Mouse (Mus musculus): ENCODE data around the gene Sf3a3. TPM values are rescaled to one million over a fixed set of nuclear protein-coding genes. Genes with fewer than 3 reads are reported as not detected.
A peak's percentile ranks its signal among the peaks of the same experiment; 100 is the strongest.

The Sf3a3 gene
- polyA plus RNA-seq, 1 experiment from 2014 or later, result 133 TPM

DNA sequence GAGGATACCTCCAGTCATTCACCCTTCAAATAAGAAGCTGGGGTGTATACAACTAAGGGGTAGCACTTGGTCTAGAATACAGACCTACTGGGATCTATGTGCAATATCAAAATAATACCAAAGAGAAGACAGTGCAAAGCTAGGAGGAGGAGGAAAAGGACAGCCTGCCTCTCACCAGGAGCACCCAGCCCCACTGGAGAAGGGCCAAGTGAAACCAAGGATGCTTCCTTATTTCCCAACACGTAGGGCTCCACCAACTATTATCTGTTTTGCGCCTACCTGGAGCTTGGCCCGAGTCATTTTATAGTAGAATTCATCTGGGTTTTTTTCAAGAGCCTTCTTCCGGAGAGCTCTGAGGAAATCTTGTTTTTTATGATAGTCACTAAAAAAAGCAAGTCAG is 31.1 kb upstream of the Sf3a3 start:
- H3K36me3 ChIP-seq, result peaks cover 55% of the 10 kb centered on the region
- 87% methylated on average over 4 of the region's 4 CpGs for WGBS
- no peak overlapping the region for H3K4me2 ChIP-seq
- no peaks in the 10 kb centered on the region for H3K27me3 ChIP-seq (replicated peaks)
- H3K4me3 ChIP-seq (replicated peaks), result no peak overlapping the region
- H3K4me1 ChIP-seq, result no peaks in the 10 kb centered on the region
- no peak for ATAC-seq (ENCODE audit: insufficient read depth, low FRiP score, low read depth)
- H3K27ac ChIP-seq, result no peak overlapping the region
- no peaks in the 10 kb centered on the region for H3K9me3 ChIP-seq
- H3K9ac ChIP-seq, result no peak overlapping the region

DNA sequence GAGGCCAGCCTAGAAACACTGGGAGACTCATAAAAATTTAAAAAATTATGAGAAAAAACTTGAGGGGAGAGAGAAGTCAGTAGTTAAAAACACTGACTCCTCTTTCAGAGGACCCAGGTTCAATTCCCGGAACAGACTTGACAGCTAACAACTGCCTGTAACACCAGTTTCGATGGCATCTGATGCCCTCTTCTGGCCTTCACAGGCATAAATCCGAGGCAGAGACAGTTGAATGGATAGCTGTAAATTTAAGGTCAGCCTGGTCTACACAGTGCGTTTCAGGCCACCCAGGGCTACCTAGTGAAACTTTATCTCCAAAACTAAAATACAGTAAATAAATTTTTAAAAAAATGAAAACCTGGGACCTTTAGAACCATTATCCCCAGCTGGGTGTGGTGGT is 29.6 kb upstream of the Sf3a3 start:
- Histone ChIP-seq H3K27me3 (replicated peaks) (no peaks in the 10 kb centered on the region), H3K9me3 (no peaks in the 10 kb centered on the region), H3K4me2 (no peak overlapping the region), H3K4me1 (no peaks in the 10 kb centered on the region), H3K4me3 (replicated peaks) (no peak overlapping the region), H3K36me3 (peaks cover 44% of the 10 kb centered on the region), H3K27ac (no peak overlapping the region), H3K9ac (no peak overlapping the region)
- no peak for ATAC-seq (ENCODE audit: insufficient read depth, low FRiP score, low read depth)
- 80% methylated on average over 4 of the region's 4 CpGs for WGBS

DNA sequence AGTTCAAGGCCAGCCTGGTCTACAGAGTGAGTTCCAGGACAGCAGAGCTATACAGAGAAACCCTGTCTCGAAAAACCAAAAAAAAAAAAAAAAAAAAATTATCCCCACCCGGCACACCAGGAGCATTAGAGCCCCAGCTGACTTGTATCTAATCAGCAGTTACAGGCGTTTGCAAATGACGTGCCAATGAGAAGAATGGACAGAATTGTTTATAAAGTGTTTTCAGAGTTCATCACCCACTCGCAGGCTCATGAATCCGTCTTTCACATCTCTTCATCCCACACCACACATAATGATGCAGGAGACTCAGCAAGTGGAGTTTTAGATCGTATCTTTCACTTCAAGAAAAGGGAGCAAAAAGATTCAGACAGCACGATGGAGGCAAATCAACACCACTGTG is 29.1 kb upstream of the Sf3a3 start:
- 77% methylated on average over 8 of the region's 8 CpGs for WGBS
- ATAC-seq (ENCODE audit: insufficient read depth, low FRiP score, low read depth), result no peak
- Histone ChIP-seq H3K4me1 (no peaks in the 10 kb centered on the region), H3K9ac (no peak overlapping the region), H3K27me3 (replicated peaks) (no peaks in the 10 kb centered on the region), H3K27ac (no peak overlapping the region), H3K4me3 (replicated peaks) (no peak overlapping the region), H3K36me3 (peaks cover 40% of the 10 kb centered on the region; the same call in 1 of the 2 replicates), H3K9me3 (no peaks in the 10 kb centered on the region), H3K4me2 (no peak overlapping the region)

DNA sequence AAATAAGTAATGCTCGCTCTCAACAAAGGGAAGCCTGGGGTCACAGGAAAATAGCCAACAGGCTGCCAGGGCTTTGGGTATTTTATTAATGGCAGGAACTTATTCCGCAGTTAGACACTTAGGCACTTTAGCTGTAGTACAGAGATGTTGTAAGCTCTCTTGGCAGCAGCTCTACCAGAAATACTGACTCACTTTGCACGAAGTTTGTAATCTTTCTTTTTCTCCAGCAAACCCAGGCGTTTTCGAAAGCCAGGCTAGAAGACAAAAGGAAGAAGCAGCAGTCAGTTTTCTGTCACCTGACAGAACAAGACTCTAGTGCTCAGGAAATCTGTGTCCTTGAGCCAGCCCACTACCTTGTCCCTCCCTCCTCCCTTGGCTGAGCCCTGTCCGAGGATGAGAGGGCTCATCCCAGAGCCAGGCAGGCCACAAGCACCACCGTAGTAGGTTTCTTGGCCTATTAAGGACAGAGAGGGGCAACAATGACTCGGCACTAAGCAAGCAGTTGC is 28.6 kb upstream of the Sf3a3 start:
- Histone ChIP-seq H3K9me3 (no peaks in the 10 kb centered on the region), H3K27me3 (replicated peaks) (no peaks in the 10 kb centered on the region), H3K27ac (no peak overlapping the region), H3K9ac (no peak overlapping the region), H3K4me3 (replicated peaks) (no peak overlapping the region), H3K4me2 (no peak overlapping the region), H3K4me1 (no peaks in the 10 kb centered on the region), H3K36me3 (peaks cover 36% of the 10 kb centered on the region; the same call in 1 of the 2 replicates)
- WGBS, result 79% methylated on average over 8 of the region's 8 CpGs
- no peak for ATAC-seq (ENCODE audit: insufficient read depth, low FRiP score, low read depth)

DNA sequence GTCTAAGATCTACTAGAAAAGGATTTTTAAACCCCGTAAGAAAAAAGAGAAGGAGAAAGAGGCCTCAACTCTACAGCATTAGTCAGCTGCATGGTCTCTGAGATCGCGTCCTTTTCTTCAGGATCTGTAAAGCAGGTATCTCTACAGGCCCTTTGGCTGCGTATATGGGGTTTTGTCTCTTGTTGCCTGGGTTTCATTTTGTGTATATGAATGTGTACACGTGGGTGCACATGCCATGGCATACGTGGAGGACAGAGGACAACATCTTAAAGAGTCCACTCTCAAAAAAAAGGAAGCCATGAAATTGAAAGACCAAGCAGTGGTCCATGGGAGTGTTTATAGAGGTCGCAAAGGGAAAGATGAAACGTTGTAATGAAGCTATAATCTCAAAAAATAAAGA is 23.1 kb upstream of the Sf3a3 start:
- 87% methylated on average over 8 of the region's 8 CpGs for whole genome bisulfite sequencing

DNA sequence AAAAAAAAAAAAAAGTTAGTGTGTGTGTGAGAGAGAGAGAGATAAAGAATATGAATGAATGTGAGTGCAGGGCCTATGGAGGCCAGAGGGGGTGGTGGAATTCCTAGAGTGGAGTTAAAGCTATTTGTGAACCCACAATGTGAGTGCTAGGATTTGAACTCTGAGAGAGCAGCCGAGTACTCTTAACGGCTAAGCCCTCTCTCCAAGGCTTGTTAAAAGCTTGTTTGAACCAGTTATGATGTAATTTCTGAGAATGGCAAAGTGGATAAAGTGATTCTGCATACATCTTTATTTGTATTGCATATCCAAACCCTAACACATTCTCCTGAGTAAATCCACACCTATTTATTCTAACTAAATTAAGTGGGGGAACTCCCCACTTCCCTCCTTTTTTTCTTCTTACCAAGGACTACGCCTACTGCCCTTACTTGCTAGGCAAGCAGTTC is 22.1 kb upstream of the Sf3a3 start:
- Histone ChIP-seq H3K4me3 (replicated peaks) (peak overlapping the region; percentile 61), H3K27me3 (replicated peaks) (no peaks in the 10 kb centered on the region), H3K4me2 (peak overlapping the region; percentile 66), H3K36me3 (peaks cover 4% of the 10 kb centered on the region; the same call in 1 of the 2 replicates), H3K4me1 (peaks cover 12% of the 10 kb centered on the region; the same call in 1 of the 2 replicates), H3K9me3 (no peaks in the 10 kb centered on the region), H3K9ac (peak overlapping the region; percentile 71), H3K27ac (peak overlapping the region; percentile 62)
- 44% methylated on average over 3 of the region's 3 CpGs for WGBS
- ATAC-seq (ENCODE audit: insufficient read depth, low FRiP score, low read depth), result peak; percentile 43

More for the DNA sequence above, 23.1 kb upstream of the Sf3a3 start:
- H3K4me2 ChIP-seq, result no peak overlapping the region; the same call in 1 of the 2 replicates
- H3K36me3 ChIP-seq, result peaks cover 4% of the 10 kb centered on the region; the same call in 1 of the 2 replicates
- no peak overlapping the region for H3K4me3 ChIP-seq (replicated peaks)
- peaks cover 12% of the 10 kb centered on the region; the same call in 1 of the 2 replicates for H3K4me1 ChIP-seq
- H3K27me3 ChIP-seq (replicated peaks), result no peaks in the 10 kb centered on the region
- no peak for ATAC-seq (ENCODE audit: insufficient read depth, low FRiP score, low read depth)
- no peak overlapping the region for H3K9ac ChIP-seq
- H3K9me3 ChIP-seq, result no peaks in the 10 kb centered on the region
- H3K27ac ChIP-seq, result no peak overlapping the region

DNA sequence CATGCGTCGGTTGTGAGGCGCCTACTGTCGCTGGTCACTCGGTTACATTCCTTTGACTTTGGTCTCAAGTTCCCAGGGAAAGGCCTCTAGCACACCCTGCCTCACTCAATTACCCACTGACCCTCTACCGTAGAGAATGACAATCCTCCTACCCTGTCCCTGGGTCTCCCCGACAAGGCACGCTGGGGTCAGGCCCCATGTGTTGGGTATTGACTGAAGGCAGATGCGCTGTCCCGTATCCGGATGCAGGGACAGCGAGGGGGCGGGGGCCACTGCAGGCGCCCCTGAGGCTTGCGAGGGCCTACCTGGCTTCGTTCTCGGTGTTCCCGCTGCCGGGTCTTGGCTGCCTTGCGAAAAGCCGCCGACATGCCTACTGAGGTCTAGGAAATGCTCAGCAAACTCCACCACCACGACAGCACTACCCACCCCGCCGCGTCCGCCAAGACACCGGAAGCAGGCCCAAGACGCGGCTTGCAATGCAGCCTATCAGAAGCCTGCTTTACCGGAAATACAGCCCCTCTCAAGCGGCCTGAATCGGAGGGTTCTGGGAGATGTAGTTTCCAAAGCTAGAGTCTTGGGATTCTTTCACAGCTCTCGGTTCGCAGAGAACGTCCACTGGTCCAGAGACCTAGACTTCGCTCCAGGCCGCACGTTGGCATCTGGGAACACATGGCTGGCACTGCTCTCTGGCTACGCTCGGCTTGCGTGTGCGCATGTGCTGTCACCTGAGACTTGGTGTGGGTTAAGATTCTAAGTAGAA is 21.3 kb upstream of the Sf3a3 start, which contains the start of gene Utp11:
Utp11 (minus strand) TSS at position 466 of the 760 bp plus-strand sequence.
- Histone ChIP-seq H3K27ac (peak within 1 kb of the TSS; percentile 62), H3K9me3 (no peaks in the 10 kb centered on the region), H3K4me1 (peaks cover 12% of the 10 kb centered on the region; the same call in 1 of the 2 replicates), H3K9ac (peak within 1 kb of the TSS; percentile 71), H3K27me3 (replicated peaks) (no peaks in the 10 kb centered on the region), H3K4me3 (replicated peaks) (peak within 1 kb of the TSS; percentile 61), H3K36me3 (no peaks in the 10 kb centered on the region), H3K4me2 (peak within 1 kb of the TSS; percentile 66)
- peak; percentile 95 for ATAC-seq (ENCODE audit: insufficient read depth, low FRiP score, low read depth)
- WGBS, result under 1% methylated on average over 43 of the region's 43 CpGs

DNA sequence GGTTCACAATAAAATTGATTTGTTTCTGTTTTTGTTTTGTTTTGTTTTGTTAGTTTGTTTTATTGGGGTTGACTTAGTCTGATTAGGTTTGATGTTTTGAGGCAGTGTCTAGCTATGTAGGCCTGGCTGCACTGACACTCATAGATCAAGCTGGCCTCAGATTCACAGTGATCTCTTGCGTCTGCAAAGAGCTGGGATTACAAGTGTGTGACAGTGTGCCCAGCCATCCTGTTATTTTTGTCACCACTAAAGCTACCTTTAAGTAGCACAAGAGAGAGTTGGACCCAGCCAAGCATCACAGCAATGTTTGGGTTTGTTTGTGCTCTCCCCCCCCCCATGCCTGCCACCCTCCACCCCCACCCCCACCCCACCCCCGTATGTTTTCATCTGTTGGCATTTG is 20.0 kb upstream of the Sf3a3 start:
- no peaks in the 10 kb centered on the region for H3K36me3 ChIP-seq
- no peaks in the 10 kb centered on the region for H3K9me3 ChIP-seq
- no peaks in the 10 kb centered on the region for H3K27me3 ChIP-seq (replicated peaks)
- ATAC-seq (ENCODE audit: insufficient read depth, low FRiP score, low read depth), result no peak
- WGBS, result 74% methylated on average over 2 of the region's 2 CpGs
- H3K4me2 ChIP-seq, result no peak overlapping the region
- no peak overlapping the region for H3K4me3 ChIP-seq (replicated peaks)
- no peak overlapping the region for H3K27ac ChIP-seq
- H3K4me1 ChIP-seq, result peaks cover 14% of the 10 kb centered on the region; the same call in 1 of the 2 replicates
- no peak overlapping the region for H3K9ac ChIP-seq

DNA sequence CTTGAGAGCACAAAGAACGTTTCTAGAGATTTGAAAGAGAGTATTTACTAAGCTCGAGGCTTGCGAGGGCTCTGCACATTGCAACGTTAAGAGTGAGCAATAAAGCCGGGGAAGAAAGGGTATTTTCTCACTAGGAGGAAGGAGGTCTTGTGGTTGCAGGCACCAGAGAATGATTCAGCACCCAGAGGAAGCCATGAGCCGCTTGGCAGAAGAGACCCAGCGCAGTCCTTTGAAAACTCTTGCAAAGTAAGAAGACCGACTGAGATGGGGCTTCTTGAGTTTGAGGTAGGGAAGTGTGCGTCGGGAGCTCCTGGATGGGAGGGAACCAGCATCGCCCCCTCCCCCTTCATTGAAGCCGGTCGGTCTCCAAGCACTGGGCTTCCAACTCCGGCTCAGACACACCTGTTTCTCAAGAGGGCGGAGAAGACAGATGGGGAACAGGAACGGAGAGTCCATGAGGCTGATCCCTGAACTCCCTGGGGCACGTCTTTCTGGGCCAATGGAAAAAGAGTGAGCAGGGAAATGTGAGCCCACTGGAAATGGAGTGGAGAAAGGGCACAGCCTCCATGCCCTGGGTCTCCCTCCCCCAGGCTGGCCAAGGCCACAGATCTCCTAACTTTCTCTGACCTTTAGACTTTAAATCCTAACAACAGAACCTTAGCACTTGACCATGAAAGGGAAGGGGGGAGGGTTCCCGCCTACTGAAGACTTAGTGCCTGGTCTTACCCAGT is 18.6 kb upstream of the Sf3a3 start:
- no peaks in the 10 kb centered on the region for H3K9me3 ChIP-seq
- H3K9ac ChIP-seq, result no peak overlapping the region
- 14% methylated on average over 18 of the region's 18 CpGs for WGBS
- H3K27me3 ChIP-seq (replicated peaks), result no peaks in the 10 kb centered on the region
- H3K27ac ChIP-seq, result peak overlapping the region; percentile 21; the same call in 1 of the 2 replicates
- H3K4me1 ChIP-seq, result peaks cover 18% of the 10 kb centered on the region; the same call in 1 of the 2 replicates
- no peak for ATAC-seq (ENCODE audit: insufficient read depth, low FRiP score, low read depth)
- H3K36me3 ChIP-seq, result no peaks in the 10 kb centered on the region
- H3K4me3 ChIP-seq (replicated peaks), result peak overlapping the region; percentile 11; the same call in 1 of the 2 replicates
- H3K4me2 ChIP-seq, result peak overlapping the region; percentile 39

DNA sequence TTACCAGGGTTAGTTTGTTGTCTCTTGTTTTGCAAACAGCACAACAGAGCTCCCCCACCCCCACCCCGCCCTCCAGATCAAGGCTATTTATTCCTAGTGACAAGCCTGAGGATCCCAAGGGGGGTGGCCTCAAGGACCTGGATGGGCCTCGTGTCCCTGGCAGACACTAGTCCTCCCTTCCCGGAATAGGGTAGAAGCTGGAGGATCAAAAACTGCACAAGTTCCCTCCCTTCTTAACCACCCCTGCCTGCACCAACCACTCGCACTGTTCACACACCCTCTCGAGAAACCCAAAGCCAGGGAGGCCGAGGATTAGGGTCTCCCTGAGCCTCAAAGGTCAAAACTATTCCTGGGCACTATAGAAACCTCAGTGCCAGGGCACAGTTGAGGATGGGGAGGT is 14.8 kb upstream of the Sf3a3 start:
- peak overlapping the region; percentile 84 for H3K4me3 ChIP-seq (replicated peaks)
- no peaks in the 10 kb centered on the region for H3K9me3 ChIP-seq
- ATAC-seq (ENCODE audit: insufficient read depth, low FRiP score, low read depth), result no peak; the same call in 1 of the 2 replicates
- H3K36me3 ChIP-seq, result no peaks in the 10 kb centered on the region
- H3K4me1 ChIP-seq, result peaks cover 30% of the 10 kb centered on the region
- peak overlapping the region; percentile 79 for H3K4me2 ChIP-seq
- no peak overlapping the region for H3K9ac ChIP-seq
- peak overlapping the region; percentile 94 for H3K27ac ChIP-seq
- WGBS, result 17% methylated on average over 6 of the region's 6 CpGs
- H3K27me3 ChIP-seq (replicated peaks), result no peaks in the 10 kb centered on the region

DNA sequence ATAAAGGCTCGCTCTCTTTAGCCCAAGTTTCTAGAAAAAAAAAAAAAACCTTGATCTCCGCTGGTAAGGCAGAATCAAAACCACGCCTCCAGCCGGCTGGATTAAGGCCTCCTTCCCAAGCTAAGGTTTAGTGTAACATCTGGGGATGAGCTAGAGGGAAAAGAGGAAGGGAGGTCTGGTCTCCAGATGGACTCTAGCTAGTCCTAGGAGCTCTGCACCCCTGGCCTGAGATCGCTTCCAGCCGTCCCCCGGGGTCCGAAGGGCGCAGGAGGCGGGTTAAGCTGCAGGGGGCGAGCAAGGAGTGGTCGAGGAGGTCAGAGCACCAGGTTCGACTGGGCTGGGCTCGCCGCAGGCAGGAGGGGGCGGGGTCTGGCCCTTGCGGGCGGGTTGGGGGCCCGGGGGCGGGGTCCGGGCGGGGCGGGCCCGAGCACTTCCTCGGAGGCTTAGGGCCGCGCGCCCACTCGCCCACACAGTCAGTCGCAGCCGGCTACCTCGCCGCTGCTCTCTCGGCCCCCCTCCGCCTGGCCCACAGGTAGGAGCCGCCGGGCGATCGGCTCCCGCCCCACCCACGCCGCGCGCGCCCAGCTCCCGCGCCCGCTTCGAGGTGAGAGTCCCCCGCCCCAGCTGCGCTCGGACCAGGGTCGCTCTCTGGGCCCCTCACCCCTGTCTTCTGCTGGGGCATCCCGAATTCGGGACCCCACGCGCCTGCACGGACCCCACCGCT is 14.2 kb upstream of the Sf3a3 start, which contains the start of gene Fhl3:
Fhl3 (plus strand) TSS at position 454 of the 724 bp plus-strand sequence.
- peaks cover 34% of the 10 kb centered on the region for H3K4me1 ChIP-seq
- peak within 1 kb of the TSS; percentile 84 for H3K4me3 ChIP-seq (replicated peaks)
- no peaks in the 10 kb centered on the region for H3K27me3 ChIP-seq (replicated peaks)
- no peaks in the 10 kb centered on the region for H3K36me3 ChIP-seq
- H3K9me3 ChIP-seq, result no peaks in the 10 kb centered on the region
- H3K27ac ChIP-seq, result peak within 1 kb of the TSS; percentile 94
- peak within 1 kb of the TSS; percentile 79 for H3K4me2 ChIP-seq
- WGBS, result under 1% methylated on average over 39 of the region's 59 CpGs
- peak; percentile 65 for ATAC-seq (ENCODE audit: insufficient read depth, low FRiP score, low read depth)
- H3K9ac ChIP-seq, result peak within 1 kb of the TSS; percentile 86
